Mouse (Mus musculus) heart, adult 2 months (tissue): Measurements from ENCODE around the gene Plekhd1. TPM values are rescaled to one million over a fixed set of nuclear protein-coding genes. Genes with fewer than 3 reads are reported as not detected.

ENCODE experiments used
- DNase-seq, 2 experiments: peaks; one replicate each; pipeline ENCODE4 v3.0.0; 2021
- H3K27ac ChIP-seq: fragments of 200-600 bp; 2 replicates; pipeline ENCODE4 v1.8.1; 2022
- H3K27me3 ChIP-seq: fragments of 200-500 bp; 2 replicates; pipeline ENCODE4 v1.6.1; 2012; ENCODE audit warnings: mild to moderate bottlenecking, low read length, inconsistent platforms, mixed read lengths; ENCODE audit not compliant: control insufficient read depth, insufficient read depth
- H3K36me3 ChIP-seq: fragments of 200-500 bp; 2 replicates; pipeline ENCODE4 v1.6.1; 2012; ENCODE audit warnings: low read length, inconsistent platforms; ENCODE audit not compliant: control insufficient read depth, insufficient read depth
- H3K4me1 ChIP-seq: fragments of 200-500 bp; 2 replicates; pipeline ENCODE4 v1.6.1; 2011; ENCODE audit warnings: low read length; ENCODE audit not compliant: control insufficient read depth, insufficient read depth
- H3K4me3 ChIP-seq: fragments of 200-600 bp; 2 replicates; pipeline ENCODE4 v1.8.1; 2022
- H3K79me2 ChIP-seq: fragments of 200-500 bp; replicated peaks from 2 replicates; pipeline ENCODE4 v1.6.1; 2012; ENCODE audit warnings: mild to moderate bottlenecking, inconsistent platforms, low read length, moderate library complexity, mixed read lengths; ENCODE audit not compliant: control insufficient read depth, insufficient read depth
- H3K9ac ChIP-seq: fragments of 200-500 bp; 2 replicates; pipeline ENCODE4 v1.6.1; 2012; ENCODE audit warnings: low read depth, mild to moderate bottlenecking, control low read depth, inconsistent platforms, low read length, mixed read lengths
- CTCF ChIP-seq: fragments of 200-600 bp; IDR thresholded peaks from 2 replicates; pipeline ENCODE4 v1.8.1; 2022; ENCODE audit warnings: antibody characterized with exemption, mild to moderate bottlenecking, moderate library complexity
- EP300 ChIP-seq: fragments of 200-500 bp; IDR thresholded peaks from 2 replicates; pipeline ENCODE4 v1.6.1; 2011; ENCODE audit warnings: low read depth, low read length, control low read depth; ENCODE audit not compliant: insufficient read depth
- POLR2A ChIP-seq: fragments of 200-500 bp; IDR thresholded peaks from 2 replicates; pipeline ENCODE4 v1.6.1; 2011; ENCODE audit warnings: mild to moderate bottlenecking, low read depth, low read length, control low read depth; ENCODE audit not compliant: insufficient read depth
- WGBS: fragments of 180-500 bp; shearing (Covaris S2); methylation state at CpG from one replicate; pipeline ENCODE4 v1.1.7; 2018; 5-methylcytosine and 5-hydroxymethylcytosine counted together
- intact Hi-C: fragments of 180-260 bp; cut with DNase I; formaldehyde crosslinking; loops from one replicate; pipeline ENCODE4 v1.15.1; 2025
- polyA plus RNA-seq: library from polyadenylated mRNA; depleted of rRNA; stranded (reverse); fragments of >200 nt; gene quantifications from 2 replicates; pipeline ENCODE4 v1.2.3, GENCODE M21; 2012
- total RNA-seq, 2 experiments: library from RNA; stranded (reverse); gene quantifications; 2 replicates each; pipeline ENCODE4 v1.2.3; 2021

Gene Plekhd1
- total and polyA plus RNA-seq, 3 experiments = 0.27 TPM; not detected in 2

- Histone ChIP-seq H3K4me3 (no peak overlapping the region), H3K9ac (no peak overlapping the region), H3K27ac (no peak overlapping the region), H3K79me2 (no peaks in the 10 kb centered on the region), H3K36me3 (no peaks in the 10 kb centered on the region), H3K27me3 (0 out of 2 replicates have a peak, but pooled peaks cover 2% of the 10 kb centered on the region), H3K4me1 (no peaks in the 10 kb centered on the region)
- 51% methylated on average over 8 of the region's 8 CpGs for WGBS
- intact Hi-C loops = no loop called here
- peak in 1 of 2 experiments; percentile 18 for DNase-seq
- no peak for TF ChIP-seq POLR2A
- no peak for TF ChIP-seq CTCF
- no peak for TF ChIP-seq EP300
Observed at GRCm38 (mm10) chr12:80746031-80746813, 53.8 kb downstream of the Plekhd1 start.

DNA sequence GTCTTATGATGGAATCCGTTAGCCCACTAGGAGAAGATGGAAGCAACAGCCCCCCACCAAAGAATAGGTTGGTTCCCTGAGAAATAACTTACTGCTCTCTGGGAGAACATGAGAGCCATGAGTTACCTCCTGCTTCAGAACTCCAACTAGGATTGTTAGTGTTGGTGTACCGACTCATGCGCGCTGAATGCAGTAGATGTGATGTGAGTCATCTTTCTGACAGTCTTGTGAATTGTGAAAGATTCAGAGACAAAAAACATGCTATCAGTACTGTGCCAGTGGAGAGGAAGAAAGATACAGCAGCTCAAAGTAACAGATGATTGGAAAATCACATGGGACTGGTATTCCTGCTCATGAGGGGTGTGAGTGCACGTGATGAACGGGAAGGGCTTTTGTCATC is 59.2 kb downstream of the Plekhd1 start:
- no peak for DNase-seq
- H3K36me3 ChIP-seq = no peaks in the 10 kb centered on the region
- no peak overlapping the region for H3K9ac ChIP-seq
- H3K4me3 ChIP-seq = no peak overlapping the region
- TF ChIP-seq EP300 = no peak
- TF ChIP-seq POLR2A = no peak
- no peak for TF ChIP-seq CTCF
- intact Hi-C loops = no loop called here
- 82% methylated on average over 6 of the region's 6 CpGs for WGBS
- H3K27ac ChIP-seq = no peak overlapping the region
- H3K4me1 ChIP-seq = no peaks in the 10 kb centered on the region
- no peaks in the 10 kb centered on the region for H3K79me2 ChIP-seq
- H3K27me3 ChIP-seq = 0 out of 2 replicates have a peak, but pooled peaks cover 3% of the 10 kb centered on the region

DNA sequence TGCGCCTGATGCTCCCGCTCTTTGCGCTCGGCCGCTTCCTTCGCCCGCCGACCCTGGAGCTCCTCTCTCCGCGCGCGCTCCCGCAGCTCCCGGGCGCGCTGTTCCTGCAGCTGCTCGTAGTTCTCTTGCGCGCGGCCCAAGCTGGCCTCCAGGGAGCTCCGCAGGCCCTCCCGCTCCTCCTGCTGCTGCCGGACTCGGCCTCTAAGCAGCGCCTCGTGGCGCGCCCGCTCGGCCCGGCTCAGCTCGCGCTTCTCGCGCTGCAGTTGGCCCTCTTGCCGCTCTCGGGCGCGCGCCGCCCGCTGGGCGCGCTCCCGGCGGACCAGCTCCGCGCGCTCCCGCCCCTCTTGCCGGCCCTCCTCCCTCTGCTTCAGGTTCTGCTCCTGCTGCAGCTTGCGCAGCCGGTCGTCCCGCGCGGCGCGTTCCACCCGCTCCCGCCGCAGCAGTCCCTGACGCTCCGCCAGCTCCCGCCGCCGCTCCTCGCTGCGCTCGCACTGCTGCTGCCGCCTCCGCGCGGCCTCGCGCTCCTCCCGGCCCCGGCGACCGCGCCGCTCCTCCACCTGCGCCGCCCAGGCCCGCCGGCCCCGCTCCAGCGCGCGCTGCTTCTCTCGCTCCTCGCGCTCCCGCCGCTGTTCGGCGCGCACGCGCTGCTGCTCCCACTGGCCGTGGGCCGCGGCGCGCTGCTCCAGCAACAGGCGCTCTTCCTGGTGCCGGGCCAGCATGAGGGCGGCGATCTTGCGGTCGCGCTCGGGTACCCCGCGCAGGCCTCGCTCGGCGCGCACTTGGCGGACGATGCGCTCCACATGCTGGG is 65.6 kb downstream of the Plekhd1 start:
- Histone ChIP-seq H3K4me1 (no peaks in the 10 kb centered on the region), H3K27me3 (peaks cover 14% of the 10 kb centered on the region), H3K36me3 (no peaks in the 10 kb centered on the region), H3K9ac (peak overlapping the region; percentile 66), H3K4me3 (peak overlapping the region; percentile 60), H3K27ac (peak overlapping the region; percentile 23; the same call in 1 of the 2 replicates), H3K79me2 (no peaks in the 10 kb centered on the region)
- intact Hi-C loops = loop anchor here (2.0 kb wide), 1 partner anchor 27 kb away; no protein-coding TSS in a partner anchor
- TF ChIP-seq EP300 = no peak
- no peak for TF ChIP-seq CTCF
- TF ChIP-seq POLR2A = no peak
- DNase-seq = peak; percentile 81 to 87
- under 1% methylated on average over 119 of the region's 122 CpGs for WGBS

DNA sequence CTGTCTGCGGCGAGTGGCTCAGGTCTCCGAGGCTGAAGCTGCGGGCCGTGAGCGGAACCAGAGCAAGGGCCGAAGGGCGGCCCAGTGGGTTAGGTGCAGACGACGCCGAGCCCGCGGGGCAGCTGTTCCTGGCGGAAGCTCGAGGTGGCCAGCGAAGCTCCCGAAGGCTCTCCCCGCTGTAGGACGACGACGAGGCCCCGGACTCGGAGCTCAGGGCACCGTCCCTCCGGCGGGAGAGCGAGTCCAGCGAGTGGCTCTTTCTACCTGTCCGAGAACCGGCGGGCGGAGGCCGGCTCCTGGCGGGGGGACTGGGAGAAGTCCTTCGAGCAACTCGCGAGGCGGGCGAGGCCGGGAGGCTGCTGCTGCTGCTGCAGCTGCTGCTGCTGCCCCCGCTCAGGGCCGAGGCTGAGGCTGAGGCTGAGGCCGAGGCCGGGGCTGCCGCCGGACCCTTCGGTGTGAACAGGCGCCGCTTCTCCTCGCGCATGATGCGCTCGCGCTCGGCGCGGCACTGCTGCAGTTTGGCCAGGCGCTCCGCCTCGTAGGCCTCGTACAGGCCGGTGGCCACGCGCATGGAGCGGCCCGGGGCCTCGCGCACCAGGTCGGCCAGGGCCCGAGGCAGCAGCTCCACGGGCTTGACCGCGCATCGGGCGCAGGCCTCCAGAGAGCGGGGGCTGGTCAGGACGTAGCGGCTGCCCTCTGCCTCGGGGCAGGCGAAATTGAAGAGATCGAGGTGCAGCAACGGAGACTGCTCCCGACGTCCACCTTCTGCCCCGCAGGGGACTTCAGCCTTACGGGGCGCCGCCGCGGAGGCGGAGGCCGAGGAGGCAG is 66.4 kb downstream of the Plekhd1 start:
- Histone ChIP-seq H3K27ac (peak overlapping the region; percentile 20; the same call in 1 of the 2 replicates), H3K9ac (peak overlapping the region; percentile 50), H3K36me3 (no peaks in the 10 kb centered on the region), H3K4me3 (peak overlapping the region; percentile 60), H3K79me2 (no peaks in the 10 kb centered on the region), H3K27me3 (peaks cover 15% of the 10 kb centered on the region), H3K4me1 (no peaks in the 10 kb centered on the region)
- TF ChIP-seq EP300 (no peak), POLR2A (no peak), CTCF (no peak)
- intact Hi-C loops = loop anchor here (2.0 kb wide), 1 partner anchor 28 kb away; no protein-coding TSS in a partner anchor
- WGBS = 3% methylated on average over 92 of the region's 92 CpGs
- DNase-seq = peak in 1 of 2 experiments; percentile 33

- H3K4me1 ChIP-seq = no peaks in the 10 kb centered on the region
- H3K27ac ChIP-seq = no peak overlapping the region
- peak overlapping the region; percentile 60 for H3K4me3 ChIP-seq
- intact Hi-C loops = loop anchor here (2.0 kb wide), 1 partner anchor 29 kb away; no protein-coding TSS in a partner anchor
- no peaks in the 10 kb centered on the region for H3K36me3 ChIP-seq
- WGBS = 8% methylated on average over 12 of the region's 13 CpGs
- no peak for TF ChIP-seq CTCF
- no peak for TF ChIP-seq EP300
- no peak for TF ChIP-seq POLR2A
- no peak for DNase-seq
- peaks cover 15% of the 10 kb centered on the region for H3K27me3 ChIP-seq
- no peaks in the 10 kb centered on the region for H3K79me2 ChIP-seq
- peak overlapping the region; percentile 50; the same call in 1 of the 2 replicates for H3K9ac ChIP-seq
Observed at GRCm38 (mm10) chr12:80759387-80759712, 67.0 kb downstream of the Plekhd1 start.
